Mouse (Mus musculus) mouse embryonic stem cell (cell line): ENCODE data around the gene Slc35e3.

Experiments
- in situ Hi-C, 2 experiments: fragments of 300-500 bp; cut with MboI; formaldehyde crosslinking; loops; 1 replicate in 1 of 2; 3 replicates in 1 of 2; pipeline ENCODE4 v1.14.3; 2019 to 2020; ENCODE audit warnings: low sequenced_read_pairs in 2 of 2, low pct_unique_long_range_greater_than_20kb in 1 of 2, mixed read lengths in 1 of 2; ENCODE audit not compliant: unreplicated experiment in 1 of 2

Gene Slc35e3

GRCm38 (mm10) chr10:117746297-117746883 is at the start of gene Slc35e3:
TSS of gene Slc35e3 (minus strand) at chr10:117746365.
- in situ Hi-C loops = loop anchor here in 1 of 2 experiments (25.0 kb wide), 1 partner anchor 291 kb away; no protein-coding TSS in a partner anchor

DNA sequence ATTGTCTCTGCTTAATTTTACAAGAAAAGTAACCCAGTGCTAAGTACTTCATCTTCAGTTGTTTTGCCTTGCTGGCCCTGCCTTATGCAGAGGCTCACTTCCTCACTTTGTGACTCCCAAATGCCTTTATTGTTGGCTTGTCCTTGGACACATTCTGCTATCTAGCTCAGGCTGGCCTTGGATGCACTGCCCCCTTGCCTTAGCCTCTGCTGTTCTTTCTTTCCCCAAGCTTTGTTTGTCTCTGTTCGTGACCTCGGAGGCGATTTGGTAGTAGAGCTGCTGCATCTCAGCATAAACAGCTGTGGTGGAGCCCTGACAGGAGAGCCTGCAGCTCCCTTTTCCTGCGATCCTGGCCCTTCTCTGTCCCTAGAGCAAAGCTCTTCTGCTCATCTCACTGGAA is 49.0 kb upstream of the Slc35e3 start:
- in situ Hi-C loops = no loop called here

GRCm38 (mm10) chr10:117793436-117794030 is 47.4 kb upstream of the Slc35e3 start:
- in situ Hi-C loops = no loop called here

- in situ Hi-C loops = no loop called here
Measured at GRCm38 (mm10) chr10:117792141-117793091, 46.3 kb upstream of the Slc35e3 start, which contains the start of gene Nup107. TSS of gene Nup107 (minus strand) at chr10:117792705.

DNA sequence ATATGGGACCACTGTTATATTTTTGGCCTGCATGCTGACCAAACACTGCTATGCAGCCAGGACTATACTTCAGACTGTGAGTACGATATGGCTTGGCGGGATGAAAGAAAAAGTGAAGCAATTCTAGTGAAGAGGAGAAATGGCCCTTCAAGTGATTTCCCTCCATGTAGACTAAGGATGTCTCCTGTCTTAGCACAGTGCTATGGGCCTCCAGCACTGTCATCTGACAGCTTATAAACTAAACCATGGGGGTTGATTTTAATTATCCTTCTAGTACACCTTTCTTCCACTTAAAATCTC is 45.0 kb upstream of the Slc35e3 start:
- in situ Hi-C loops = no loop called here

DNA sequence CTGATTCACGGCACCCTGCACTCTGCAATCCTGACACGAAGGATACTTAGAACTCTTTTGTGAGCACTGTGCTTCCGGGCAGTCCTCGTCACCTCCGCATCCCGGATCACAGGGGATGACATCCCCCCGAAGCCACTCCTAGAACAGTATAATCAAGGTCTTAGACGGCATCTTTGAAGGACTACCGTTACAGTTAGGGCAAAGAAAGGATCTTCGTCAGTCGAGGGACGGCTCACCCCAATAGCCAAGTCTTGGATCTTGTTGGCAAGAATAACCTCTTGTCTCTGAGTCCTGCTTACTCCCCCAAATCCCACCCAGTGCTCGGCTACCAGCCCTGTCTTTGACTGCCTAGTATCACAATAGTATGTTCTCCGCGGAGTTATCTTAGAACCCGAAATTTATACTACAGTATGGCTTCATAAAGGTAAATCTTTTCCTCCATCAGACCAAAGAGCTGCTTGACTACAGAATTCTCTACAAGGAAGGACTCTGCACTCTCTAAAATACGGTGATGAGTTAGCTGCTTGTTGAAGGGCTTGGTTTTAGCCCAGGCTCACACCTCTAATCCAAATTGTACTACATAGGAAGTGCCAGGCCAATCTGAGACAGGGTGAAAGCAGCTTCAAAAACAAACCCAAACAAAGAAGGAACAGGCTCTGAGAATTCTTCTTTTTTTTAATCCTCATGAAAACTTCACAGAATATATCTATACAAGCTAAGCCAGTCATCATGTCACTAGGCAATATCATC is 44.4 kb upstream of the Slc35e3 start:
- in situ Hi-C loops = no loop called here

DNA sequence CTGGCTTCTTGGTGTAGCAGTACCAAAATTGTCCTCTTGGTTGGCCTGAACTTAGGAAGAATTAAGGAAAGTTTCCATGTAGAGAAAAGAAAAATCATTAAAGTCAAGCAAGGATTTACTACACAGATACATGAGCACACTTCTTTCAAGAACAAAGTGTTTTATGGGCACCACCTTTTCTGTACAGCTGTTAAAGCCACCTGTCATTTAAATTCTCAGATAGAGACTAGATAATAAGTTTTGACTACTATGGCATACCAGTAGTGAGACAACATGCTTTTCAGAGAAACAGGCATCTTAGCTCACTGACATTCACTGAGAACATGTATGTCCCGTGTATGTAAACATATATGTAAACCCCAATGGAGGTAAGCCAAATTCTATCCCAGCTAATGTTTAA is 43.8 kb upstream of the Slc35e3 start:
- in situ Hi-C loops = no loop called here

DNA sequence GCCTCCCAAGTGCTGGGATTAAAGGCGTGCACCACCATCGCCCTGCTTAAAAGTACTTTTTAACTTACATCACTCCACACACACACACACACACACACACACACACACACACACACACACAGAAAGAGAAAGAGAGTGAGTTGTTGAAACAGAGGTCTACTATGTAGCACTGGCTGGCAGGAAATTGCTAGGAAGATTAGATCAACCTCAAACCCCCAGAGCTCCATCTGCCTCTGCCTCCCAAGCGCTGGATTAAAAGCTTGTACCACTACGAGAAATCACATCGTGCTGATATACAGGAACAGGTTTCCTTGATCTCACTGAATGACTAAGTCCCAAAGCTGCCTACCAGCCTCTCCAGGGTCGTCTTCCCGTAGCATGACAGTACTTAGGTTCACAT is 38.5 kb upstream of the Slc35e3 start:
- in situ Hi-C loops = no loop called here

- in situ Hi-C loops = no loop called here
Measured at GRCm38 (mm10) chr10:117783786-117784420, 37.7 kb upstream of the Slc35e3 start.

GRCm38 (mm10) chr10:117782491-117783260 is 36.5 kb upstream of the Slc35e3 start:
- in situ Hi-C loops = no loop called here

DNA sequence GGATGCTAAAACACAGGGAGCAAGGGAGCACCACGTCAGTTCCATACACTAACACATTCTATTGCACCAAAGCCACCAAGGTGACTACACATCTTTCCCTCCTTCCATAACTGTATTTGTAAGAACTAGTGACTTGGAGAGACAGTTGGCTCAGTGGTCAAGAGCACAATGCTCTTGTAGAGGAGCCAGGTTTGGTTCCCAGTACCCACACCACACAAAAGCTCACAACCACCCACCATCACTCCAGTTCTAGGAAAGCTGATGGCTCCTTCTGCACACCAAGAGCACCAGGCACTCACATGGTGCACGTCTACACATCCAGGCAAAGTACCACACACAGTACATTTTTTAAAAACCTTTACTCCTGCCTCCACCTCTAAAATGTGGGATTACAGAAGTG is 35.9 kb upstream of the Slc35e3 start:
- in situ Hi-C loops = no loop called here

DNA sequence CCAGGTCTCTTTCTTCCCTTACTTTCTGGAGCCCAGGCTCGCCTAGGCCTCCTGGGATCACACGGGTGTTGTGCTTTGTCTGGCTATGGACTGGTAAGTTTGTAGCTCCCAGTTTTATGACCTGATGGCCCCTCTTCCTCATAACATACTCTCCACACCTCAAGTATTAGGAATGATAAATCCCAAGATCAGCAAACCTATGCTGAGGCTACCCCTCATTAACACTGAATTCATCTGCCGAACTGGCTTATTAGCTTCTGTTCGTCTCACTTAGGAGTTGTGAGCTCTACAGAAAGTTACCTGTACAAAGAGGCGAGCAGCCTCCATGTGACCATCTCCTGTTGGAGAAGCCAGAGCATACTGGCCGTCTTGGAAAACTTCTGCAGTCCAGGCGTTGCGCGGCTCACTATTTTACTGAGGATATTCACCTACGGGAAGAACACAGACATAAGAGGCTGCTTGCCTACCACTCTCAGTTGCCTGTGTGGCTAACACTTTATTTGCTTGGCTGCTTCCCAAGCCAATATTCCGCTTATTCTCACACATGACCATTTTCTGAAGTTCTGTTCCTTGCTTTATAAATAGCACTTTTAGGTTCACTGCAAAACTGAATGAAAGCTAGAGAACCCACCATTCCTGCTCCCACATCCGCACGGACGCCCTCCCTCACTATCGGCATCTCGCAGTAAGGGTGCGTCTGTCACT is 35.0 kb upstream of the Slc35e3 start:
- in situ Hi-C loops = no loop called here

DNA sequence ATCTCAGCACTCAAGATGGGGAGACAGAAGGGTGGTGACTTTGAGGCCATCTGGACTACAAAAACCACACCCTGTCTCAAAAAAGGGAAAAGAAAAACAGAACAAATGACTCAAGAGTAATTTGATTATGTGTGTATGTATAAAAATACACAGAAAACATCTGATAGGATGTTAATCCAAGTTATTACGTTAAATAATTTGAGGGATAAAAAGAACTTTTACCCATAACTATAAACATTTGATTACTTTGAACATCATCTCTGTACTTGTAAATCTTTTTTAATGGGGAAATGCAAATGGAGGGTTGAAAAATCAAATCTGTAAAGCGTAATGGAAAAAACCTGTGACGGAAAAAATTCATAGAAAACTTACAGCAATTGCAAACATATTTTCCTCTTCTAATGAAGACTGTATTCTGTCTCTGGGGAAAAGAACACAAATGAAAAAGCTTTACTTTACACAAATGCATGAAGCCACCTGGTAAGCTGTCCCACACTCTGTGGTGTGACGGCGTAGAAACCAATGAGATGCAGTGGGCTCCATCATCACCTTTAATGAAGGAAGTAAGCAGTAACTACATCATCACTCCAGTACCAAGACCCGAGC is 34.2 kb upstream of the Slc35e3 start:
- in situ Hi-C loops = no loop called here

- in situ Hi-C loops = no loop called here
Measured at GRCm38 (mm10) chr10:117779581-117780305, 33.6 kb upstream of the Slc35e3 start.

- in situ Hi-C loops = no loop called here
Measured at GRCm38 (mm10) chr10:117778951-117779350, 32.8 kb upstream of the Slc35e3 start.

DNA sequence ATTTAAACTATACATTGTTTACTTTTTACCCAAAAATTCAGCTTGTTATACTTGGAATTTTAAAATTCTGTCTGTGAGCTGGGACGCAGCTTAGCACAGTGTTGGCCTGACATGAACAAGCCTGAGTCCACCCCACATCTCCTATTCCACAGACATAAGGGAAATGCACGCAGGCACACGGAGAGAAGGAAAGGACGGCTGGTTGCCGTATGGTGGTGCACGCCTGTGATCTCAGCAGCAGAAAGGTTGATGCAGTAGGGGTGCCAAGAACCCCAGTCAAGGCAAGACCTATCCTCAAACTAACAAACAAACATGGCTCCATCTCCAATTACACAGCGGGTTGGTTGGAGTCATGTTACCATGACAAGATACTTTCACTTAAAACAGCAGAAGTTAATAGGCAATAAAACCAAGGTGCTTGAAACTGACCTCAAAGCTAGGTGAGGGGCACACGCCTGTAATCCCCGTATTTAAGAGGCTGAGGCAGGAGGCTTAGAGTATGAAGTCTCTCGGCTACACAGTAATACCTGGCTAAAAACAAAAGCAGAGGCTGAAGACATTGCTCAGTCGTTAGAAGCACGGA is 32.3 kb upstream of the Slc35e3 start:
- in situ Hi-C loops = no loop called here
